Mouse (Mus musculus) gonadal fat pad, adult 2 months (tissue): ENCODE measurements around the gene Ccdc136. TPM values are rescaled to one million over a fixed set of nuclear protein-coding genes. Genes with fewer than 3 reads are reported as not detected.
"Not testable (repeated sequence)": the region's sequence is repeated elsewhere in the genome, so short reads cannot be mapped to it uniquely, and the experiment has no call there.

Experiments used
- DNase-seq: peaks from one replicate; pipeline ENCODE4 v3.0.0-alpha.2; 2012; ENCODE audit warnings: low read depth
- polyA plus RNA-seq: library from polyadenylated mRNA; depleted of rRNA; stranded (reverse); fragments of >200 nt; gene quantifications from 2 replicates; pipeline ENCODE4 v1.2.3, GENCODE M21; 2012; rRNA removed

Ccdc136 gene
- polyA plus RNA-seq, result 6.1 and 8.4 TPM in 2 replicates

DNA sequence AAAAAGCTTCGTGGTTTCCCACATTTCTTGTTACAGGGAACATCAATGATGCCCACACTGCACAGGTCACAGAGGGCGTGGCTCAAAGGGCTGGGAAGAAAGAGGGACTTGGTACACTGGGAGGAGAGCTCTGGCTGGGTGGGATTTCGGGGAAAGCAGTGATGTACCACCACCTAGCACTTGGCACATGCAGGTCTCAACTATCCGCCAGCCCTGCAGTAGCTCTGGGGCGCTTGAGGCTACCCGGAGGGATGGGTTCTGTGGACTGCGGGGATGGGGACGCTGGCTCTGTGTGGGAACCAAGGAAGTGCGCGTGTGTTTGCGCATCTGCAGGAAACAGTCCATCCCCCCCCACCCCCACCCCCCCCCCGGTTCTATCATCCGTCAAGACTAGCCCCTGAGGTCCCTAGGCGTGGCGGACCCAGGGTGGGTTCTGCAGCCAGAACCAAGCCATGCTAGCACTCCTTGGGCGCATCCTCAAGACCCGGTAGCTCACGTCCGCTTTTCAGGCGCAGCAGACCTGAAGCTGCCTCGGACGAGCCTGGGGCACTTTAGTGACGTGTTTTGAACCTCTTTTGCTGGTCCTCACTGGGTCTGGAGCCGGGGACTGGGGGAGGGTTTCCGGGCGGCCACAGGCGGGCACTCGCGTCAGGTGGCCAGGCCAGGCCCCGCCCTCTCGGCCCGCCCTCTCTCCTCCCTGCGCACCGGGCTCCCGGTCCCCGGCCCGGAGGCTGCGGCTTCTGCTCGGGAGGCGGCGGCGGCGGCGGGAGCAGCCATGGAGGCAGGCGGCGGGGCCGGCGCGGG, at the start of gene Ccdc136:
Gene Ccdc136, plus strand, starts transcription at position 400 of the 804 bp plus-strand sequence.
- no peak for DNase-seq

- DNase-seq, result not testable (repeated sequence)
Observed at GRCm38 (mm10) chr6:29346512-29346911, 49.6 kb upstream of the Ccdc136 start.

DNA sequence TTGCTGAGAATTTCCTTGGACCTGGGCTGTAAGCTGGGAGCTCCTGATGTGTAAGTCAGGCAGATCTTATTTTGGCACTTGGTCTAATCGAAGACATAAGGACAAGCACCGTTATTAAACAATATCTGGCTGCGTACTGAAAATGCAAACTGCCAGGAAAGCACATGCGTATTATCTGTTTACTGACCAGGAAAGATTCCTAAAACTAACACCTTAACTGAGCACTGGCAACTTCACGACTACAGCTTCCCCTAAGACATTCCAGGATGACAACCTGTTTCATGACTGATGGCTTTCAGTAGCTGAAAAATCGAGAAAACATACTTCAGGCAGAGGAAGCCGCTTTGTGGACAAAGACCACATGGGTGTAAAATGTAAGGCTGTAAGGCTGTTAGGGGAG, 48.9 kb upstream of the Ccdc136 start:
- DNase-seq, result no peak

DNA sequence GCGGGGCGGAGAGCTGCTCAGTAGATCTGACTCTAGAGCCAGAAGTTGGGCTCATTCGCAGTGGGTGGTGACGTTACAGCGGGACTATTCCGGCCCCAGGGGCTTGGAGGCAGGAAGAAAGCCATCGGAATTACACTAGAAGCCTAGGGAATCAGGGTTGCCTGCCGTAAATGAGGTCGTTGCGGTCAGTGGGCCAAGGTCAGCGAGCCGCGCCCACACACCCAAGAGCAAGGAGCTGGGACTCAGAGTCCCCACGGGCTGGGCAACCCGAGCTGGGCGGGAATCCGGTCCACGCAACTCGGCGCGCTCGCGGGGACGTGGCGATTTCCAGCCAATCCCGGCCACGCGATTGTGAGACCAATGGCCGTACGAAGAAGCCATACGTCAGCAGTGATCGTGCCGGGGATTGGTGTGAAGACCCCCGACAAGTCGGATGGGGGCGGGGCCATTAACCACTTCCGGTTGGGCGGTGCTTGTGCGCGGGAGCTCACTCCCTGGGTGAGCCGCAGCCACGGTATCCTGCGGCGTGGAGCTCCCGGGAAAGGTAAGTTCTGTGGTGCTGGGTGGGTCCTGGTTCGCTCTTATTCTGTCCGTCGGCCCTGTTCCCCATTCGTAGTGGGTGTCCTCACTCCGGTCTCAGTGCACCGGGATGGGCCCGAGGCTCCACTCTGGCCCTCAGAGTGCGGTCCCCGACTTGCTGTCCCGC, 48.3 kb upstream of the Ccdc136 start, which contains the start of gene Calu:
Gene Calu, plus strand, starts transcription at position 405 of the 706 bp plus-strand sequence.
- DNase-seq, result peak; percentile 82

DNA sequence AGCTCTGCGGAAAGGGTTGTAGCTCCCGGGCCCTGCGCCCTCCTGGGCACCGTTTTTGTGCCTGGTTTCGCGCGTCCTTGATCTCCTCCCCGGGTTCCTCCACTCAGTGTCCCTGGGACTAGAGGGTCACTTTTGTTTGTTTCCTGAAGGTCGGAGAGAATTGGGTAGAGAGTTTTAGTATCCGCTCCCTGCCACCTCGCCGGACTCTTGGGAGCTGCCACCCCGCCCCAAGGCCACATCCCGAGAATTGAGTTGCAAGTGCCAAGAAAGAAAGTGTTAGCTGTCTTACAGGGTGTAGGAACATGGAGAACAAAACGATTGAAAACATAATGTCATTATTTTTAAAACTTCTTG, 47.8 kb upstream of the Ccdc136 start:
- no peak for DNase-seq

DNA sequence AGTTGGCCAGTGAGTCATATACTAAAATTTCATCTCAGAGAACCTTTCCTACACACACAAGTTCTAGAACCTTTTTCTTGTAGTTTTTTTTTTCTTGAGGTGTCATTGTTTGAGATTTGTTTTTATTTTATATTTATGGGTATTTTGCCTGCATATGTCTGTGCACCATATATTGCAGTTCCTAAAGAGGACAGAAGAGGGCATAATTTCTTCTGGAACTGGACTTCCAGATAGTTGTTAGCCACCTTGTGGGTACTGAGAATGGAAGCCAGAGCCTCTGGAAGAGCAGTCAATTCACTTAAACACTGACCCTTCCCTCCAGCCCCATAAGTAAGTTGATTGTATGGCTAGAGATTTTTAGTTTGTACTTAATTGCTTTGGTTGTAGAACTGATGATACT, 44.5 kb upstream of the Ccdc136 start:
- DNase-seq, result no peak

DNA sequence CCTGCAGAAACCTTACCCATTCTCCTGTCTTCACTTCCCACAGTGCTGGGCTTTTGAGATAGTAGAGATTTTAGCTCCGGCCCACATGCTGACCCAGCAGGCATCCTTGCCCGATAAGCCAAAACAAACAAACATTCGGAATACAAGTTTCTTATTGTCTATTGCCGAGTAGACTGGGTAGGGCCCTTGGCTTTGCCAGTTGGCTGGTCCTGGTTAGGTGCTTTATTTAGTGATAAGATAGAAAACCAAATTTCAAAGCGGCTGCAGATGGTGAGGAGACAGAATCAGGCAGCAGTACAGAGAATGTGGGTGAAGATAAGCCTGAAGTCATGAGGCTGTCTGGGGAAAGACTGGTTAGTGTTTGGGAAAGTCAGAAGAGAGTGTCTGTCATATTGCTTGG, 43.3 kb upstream of the Ccdc136 start:
- no peak for DNase-seq

DNA sequence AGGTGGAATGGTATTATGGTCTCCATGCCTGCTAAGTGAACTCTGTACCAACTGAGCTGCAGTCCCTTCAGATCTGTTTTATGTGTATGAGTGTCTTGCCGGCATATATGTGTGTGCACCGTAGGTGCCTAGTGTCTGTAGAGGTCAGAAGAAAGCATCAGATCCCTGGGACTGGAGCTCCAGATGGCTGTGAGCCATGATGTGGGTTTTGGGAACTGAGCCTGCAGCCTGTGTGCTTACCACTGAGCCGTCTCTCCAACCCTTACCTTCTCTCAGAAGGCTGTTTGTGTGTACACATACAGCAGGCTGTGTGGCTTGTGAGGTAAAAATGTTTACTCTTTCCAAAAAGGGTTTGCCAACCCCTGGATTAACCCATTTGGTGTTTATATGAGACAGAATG, 36.7 kb upstream of the Ccdc136 start:
- no peak for DNase-seq

DNA sequence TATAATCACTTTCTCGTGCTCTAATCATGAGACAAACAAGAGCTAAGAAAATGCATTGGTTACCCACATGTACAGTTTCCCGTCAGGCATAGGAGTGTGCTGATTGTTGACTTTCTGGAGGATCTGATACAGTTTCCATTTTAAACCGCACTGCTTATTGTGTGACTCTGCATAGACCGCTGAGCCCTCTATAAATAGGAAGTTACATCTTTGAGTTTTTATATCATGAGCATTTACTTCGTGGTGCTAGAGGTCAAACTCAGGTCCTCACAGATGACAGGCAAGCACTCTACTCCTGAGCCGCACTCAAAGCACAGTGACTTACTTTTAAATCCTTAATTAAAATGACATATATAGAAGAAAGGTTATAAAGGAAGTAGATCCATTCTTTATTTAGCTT, 35.9 kb upstream of the Ccdc136 start:
- DNase-seq, result no peak

DNA sequence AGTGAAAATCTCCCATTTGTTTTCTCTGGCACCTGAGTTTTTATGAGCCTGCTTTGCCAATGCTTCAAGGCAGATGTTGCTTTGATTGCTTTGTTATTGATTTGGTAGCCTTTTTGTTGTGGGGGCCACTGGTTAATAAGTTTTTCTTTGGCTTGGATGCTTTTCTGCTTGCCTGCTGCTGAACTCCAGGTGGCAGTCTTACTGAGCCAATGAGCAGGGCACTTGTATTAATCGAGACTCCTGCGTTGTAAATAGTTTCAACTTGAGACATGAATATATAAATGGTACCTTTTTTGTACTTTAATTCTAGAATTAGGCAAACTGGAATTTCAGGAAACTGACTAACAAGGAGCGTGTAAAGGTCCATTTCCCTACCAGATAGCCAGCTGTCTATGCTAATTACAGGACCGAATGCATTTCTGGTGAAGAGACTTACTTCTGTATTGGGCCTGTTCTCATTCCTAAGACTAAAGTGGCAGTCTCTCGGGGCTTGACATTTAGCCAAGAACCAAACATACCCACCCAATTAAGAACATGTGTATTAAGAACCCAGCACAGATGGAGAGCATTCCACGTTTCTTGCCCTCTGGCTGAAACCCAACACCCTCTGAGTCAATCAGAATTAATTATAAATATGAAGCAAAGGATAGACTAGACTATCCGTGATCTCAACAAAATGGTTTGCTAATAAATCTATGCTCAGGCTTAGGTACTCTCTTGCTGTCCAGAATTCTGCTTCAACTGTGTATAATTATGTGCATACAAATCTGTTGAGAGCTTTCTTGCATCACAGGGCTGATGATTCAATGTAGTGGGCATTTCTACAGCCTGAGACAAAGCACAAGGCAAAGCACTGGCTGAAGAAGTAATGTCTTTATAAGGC, 33.6 kb upstream of the Ccdc136 start:
- no peak for DNase-seq

GRCm38 (mm10) chr6:29363129-29363515, 33.0 kb upstream of the Ccdc136 start:
- no peak for DNase-seq

DNA sequence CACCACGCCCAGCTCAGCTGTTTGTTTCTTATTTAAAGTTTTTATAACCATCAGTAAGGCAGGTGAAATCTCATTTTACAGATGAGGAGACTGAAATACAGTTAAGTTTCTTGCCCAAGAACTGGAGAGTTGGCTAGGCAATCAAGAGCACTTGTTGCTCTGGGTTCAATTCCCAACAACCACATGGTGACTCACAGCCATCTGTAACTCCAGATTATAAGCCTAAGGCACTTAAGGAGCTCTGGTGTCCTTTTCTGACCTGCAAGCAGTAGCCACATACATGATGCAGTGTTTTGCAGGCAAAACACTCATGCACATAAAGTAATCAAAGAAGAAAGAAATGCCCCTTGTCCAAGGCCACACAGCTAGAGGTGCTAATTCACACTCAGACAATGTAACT, 30.8 kb upstream of the Ccdc136 start:
- DNase-seq, result no peak

DNA sequence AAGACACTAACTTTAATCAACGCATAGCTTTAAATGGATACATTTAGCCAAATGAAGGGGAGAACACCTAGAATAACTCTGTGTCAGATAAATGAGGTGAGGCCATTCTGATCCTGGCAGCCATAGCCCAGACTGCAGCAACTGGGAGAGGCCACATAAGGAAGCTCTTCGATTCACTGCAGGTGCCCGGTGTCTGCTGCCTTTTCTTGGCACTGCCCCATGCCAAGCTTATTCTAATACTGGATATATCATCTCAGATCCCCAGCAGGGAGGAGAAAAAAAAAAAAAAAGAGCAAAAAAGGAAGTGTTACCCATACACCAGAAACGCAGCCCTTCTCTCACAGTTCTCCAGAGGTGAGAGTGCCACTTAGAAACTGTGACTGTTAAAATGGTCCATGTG, 18.7 kb upstream of the Ccdc136 start:
- DNase-seq, result no peak

GRCm38 (mm10) chr6:29378678-29379077, 17.4 kb upstream of the Ccdc136 start:
- no peak for DNase-seq

- DNase-seq, result no peak
Observed at GRCm38 (mm10) chr6:29379954-29380353, 16.2 kb upstream of the Ccdc136 start.

GRCm38 (mm10) chr6:29382442-29382841, 13.7 kb upstream of the Ccdc136 start:
- DNase-seq, result no peak

DNA sequence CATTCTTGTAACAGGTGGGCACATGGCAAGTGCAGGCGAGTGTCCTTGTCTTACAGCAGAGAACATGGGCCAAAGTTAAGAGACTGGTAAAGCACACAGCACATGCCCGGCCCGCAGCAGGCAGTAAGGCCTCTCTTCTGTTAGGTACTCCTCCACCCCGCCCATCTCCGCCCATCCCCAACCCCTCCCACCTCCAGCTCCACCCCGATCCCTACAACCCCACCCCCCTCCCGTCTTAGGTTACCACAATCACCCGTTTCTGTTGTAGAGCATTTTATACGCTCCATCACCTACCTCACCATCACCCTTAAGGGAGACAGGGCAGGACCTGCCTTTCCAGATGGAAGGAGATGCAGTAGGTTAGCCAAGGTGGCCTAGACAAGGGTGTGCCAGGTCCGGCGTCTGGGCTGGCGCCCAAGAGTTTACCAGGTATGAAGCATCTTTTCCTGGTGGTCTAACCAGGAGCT, 8.0 kb upstream of the Ccdc136 start, which contains the start of gene Opn1sw:
Gene Opn1sw, minus strand, starts transcription at position 417 of the 467 bp plus-strand sequence.
- no peak for DNase-seq

DNA sequence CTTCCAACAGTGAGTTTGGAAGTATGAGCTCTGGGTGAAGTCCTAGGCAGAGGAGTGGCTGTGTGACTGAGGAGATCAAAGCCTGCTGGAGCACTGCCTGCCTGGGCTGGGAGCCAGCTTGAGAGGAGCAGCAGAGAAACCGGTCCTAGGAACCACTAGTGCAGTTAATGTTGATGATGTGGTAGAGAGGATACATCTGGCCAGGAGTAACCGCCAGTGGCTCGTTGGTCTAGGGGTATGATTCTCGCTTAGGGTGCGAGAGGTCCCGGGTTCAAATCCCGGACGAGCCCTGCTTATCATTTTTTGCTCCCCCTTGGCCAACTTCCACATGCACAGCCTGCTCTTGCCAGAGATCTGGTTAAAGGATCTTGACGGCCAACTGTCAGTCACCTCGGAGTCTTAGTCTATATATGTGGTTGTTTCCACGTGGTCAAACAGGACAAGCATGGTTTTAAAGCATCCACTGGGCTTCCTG, 7.5 kb upstream of the Ccdc136 start:
- DNase-seq, result peak; percentile 91

GRCm38 (mm10) chr6:29389425-29389824, 6.7 kb upstream of the Ccdc136 start:
- no peak for DNase-seq

DNA sequence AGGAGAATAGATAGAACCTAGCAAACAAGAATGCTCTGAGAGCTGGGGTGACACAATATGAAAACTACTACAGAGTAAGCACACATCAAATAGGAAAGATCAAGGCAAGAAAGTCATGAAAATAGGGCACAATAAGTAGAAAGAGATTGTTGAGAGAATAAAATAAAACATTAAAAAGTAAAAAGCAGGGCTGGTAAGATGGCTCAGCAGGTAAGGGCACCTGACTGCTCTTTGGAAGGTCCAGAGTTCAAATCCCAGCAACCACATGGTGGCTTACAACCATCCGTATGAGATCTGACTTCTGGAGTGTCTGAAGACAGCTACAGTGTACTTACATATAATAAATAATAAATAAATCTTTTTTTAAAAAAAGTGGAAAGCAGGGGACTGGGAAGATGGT, 5.6 kb upstream of the Ccdc136 start:
- not testable (repeated sequence) for DNase-seq

DNA sequence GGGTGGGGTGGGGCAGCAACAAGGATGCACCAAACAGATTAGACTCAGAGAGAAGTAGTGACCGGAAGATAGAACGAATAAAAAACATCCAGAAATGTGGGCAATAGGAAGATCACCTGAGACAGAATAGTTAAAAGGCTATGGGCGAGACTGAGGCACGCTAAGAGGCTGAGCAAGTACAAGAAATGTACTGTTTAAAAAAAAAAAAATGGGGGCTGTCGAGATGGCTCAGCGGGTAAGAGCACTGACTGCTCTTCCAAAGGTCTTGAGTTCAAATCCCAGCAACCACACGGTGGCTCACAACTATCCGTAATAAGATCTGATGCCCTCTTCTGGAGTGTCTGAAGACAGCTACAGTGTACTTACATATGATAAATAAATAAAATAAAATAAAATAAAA, 4.9 kb upstream of the Ccdc136 start:
- DNase-seq, result not testable (repeated sequence)

DNA sequence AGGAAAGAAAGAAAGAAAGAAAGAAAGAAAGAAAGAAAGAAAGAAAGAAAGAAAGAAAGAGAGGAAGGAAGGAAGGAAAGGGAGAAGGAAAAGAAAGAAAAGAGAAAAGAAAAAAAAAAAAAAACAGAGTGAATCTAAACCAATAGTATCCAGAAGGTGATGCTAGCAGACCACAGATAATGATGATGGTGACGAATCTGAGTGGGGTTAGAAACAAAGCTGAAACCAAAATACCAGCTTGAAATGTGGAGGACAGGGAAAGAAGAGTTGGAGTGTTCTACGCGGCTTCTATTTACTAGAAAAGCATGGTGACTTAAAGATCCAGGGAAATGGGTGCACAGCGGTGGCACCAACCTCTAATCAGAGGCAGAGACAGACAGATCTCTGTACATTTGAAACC, 4.3 kb upstream of the Ccdc136 start:
- no peak for DNase-seq
